Mouse (Mus musculus) stomach, postnatal 0 days (tissue): ENCODE measurements around the gene Ccnb3. TPM values are rescaled to one million over a fixed set of nuclear protein-coding genes. Genes with fewer than 3 reads are reported as not detected.
"Not testable (repeated sequence)": the region's sequence is repeated elsewhere in the genome, so short reads cannot be mapped to it uniquely, and the experiment has no call there.

Experiments
- ATAC-seq: fragments of 200-750 bp; cut with Nextera tagmentation; 2 replicates; pipeline ENCODE4 v1.8.0; 2017; ENCODE audit not compliant: low FRiP score, low TSS enrichment
- DNase-seq: peaks from one replicate; pipeline ENCODE4 v3.0.0-alpha.2; 2016; ENCODE audit warnings: low spot score
- H3K27ac ChIP-seq: fragments of 300-500 bp; sonication (generic); replicated peaks from 2 replicates; pipeline ENCODE4 v1.5.1; 2014; ENCODE audit warnings: mild to moderate bottlenecking, control low read depth
- H3K27me3 ChIP-seq: fragments of 300-500 bp; sonication (generic); 2 replicates; pipeline ENCODE4 v1.6.1; 2014; ENCODE audit warnings: low read length; ENCODE audit not compliant: control insufficient read depth, insufficient read depth
- H3K36me3 ChIP-seq: fragments of 300-500 bp; sonication (generic); 2 replicates; pipeline ENCODE4 v1.6.1; 2014; ENCODE audit warnings: low read length, mixed read lengths; ENCODE audit not compliant: control insufficient read depth, insufficient read depth
- H3K4me1 ChIP-seq: fragments of 300-500 bp; sonication (generic); replicated peaks from 2 replicates; pipeline ENCODE4 v1.6.1; 2014; ENCODE audit warnings: antibody characterized with exemption; ENCODE audit not compliant: control insufficient read depth, insufficient read depth
- H3K4me2 ChIP-seq: fragments of 300-500 bp; sonication (generic); replicated peaks from 2 replicates; pipeline ENCODE4 v1.6.1; 2014; ENCODE audit warnings: low read depth, mild to moderate bottlenecking, control low read depth, moderate library complexity
- H3K4me3 ChIP-seq: fragments of 300-500 bp; sonication (generic); 2 replicates; pipeline ENCODE4 v1.5.1; 2014; ENCODE audit warnings: low read depth, low read length, control low read depth
- H3K9ac ChIP-seq: fragments of 300-500 bp; sonication (generic); 2 replicates; pipeline ENCODE4 v1.6.1; 2014; ENCODE audit warnings: mild to moderate bottlenecking, low read length, control low read depth, mixed read lengths
- H3K9me3 ChIP-seq: fragments of 300-500 bp; sonication (generic); 2 replicates; pipeline ENCODE4 v1.6.1; 2016; ENCODE audit warnings: low read length; ENCODE audit not compliant: control insufficient read depth
- CTCF ChIP-seq: IDR thresholded peaks from 2 replicates; pipeline ENCODE4 v1.5.1; 2016; ENCODE audit warnings: antibody characterized with exemption, low read depth, mild to moderate bottlenecking, moderate library complexity
- EP300 ChIP-seq: optimal IDR thresholded peaks from 2 replicates; pipeline ENCODE3; 2016; ENCODE audit warnings: antibody characterized with exemption
- WGBS: fragments of 180-500 bp; shearing (Covaris S2); extraction: QIAGEN DNeasy Blood & Tissue Kit; methylation state at CpG from one replicate; pipeline ENCODE4 v1.1.7; 2014; 5-methylcytosine and 5-hydroxymethylcytosine counted together
- polyA plus RNA-seq: library from polyadenylated mRNA; unstranded; fragments of >200 nt; fragmentation: Nextera tagmentation; extraction: Ambion mirVana; gene quantifications from 2 replicates; pipeline ENCODE4 v1.2.1, GENCODE M21; 2015

Ccnb3 gene
- polyA plus RNA-seq, 1 experiment from 2014 or later, result not detected

- TF ChIP-seq EP300, result no peak
- no peak for TF ChIP-seq CTCF
- no peak for DNase-seq
Observed at GRCm38 (mm10) chrX:7064109-7064508, 22.7 kb upstream of the Ccnb3 start.

DNA sequence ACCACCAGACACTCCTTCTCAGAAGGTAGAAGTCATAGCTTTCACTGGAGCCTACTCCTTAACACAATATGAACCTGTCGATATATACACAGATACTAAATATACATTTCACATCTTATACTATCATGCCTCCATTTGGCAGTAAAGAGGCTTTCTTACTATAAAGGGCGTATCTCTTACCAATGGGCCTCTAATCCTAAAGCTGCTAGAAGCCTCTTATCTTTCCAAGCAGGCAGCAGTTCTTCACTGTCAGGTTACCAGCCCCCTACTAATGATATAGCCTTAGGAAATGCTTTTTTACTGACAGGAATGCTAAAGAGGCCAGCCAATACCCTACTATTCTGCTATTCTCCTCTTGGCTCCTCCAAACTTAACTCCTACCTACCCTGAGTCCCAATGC is 16.2 kb upstream of the Ccnb3 start:
- Histone ChIP-seq H3K9ac (no peak overlapping the region), H3K9me3 (no peaks in the 10 kb centered on the region), H3K4me2 (no peak overlapping the region), H3K4me1 (no peaks in the 10 kb centered on the region), H3K36me3 (no peaks in the 10 kb centered on the region), H3K4me3 (no peak overlapping the region), H3K27ac (no peak overlapping the region), H3K27me3 (no peaks in the 10 kb centered on the region)
- DNase-seq (no peak), ATAC-seq (no peak)
- TF ChIP-seq CTCF, result no peak
- 66% methylated on average over 2 of the region's 2 CpGs for WGBS

More at GRCm38 (mm10) chrX:7064109-7064508, 22.7 kb upstream of the Ccnb3 start:
- ATAC-seq, result no peak
- Histone ChIP-seq H3K4me1 (no peaks in the 10 kb centered on the region), H3K4me2 (no peak overlapping the region), H3K27me3 (no peaks in the 10 kb centered on the region), H3K27ac (no peak overlapping the region), H3K9ac (no peak overlapping the region), H3K9me3 (no peaks in the 10 kb centered on the region), H3K36me3 (no peaks in the 10 kb centered on the region), H3K4me3 (no peak overlapping the region)

DNA sequence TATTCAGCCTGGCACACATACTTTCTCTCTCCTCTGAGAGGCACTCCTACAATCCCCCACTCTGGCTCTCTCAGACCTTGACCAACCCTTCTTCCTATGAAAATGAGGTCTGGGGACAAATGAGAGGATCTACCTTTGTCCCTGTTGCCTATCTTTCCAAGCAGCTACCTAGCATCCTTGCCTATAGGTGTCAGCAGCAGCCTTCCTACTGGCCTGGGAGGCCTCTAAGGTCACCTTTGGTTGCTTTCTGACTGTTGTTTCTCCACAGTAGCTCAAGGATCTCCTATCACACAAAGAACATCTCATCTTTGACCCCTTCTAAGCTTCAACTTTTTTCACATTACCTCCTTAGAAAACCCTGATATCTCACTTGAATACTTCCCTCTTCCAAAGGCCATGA is 15.6 kb upstream of the Ccnb3 start:
- ATAC-seq (no peak), DNase-seq (no peak)
- Histone ChIP-seq H3K27ac (no peak overlapping the region), H3K4me3 (no peak overlapping the region), H3K9ac (no peak overlapping the region), H3K4me1 (no peaks in the 10 kb centered on the region), H3K4me2 (no peak overlapping the region), H3K9me3 (no peaks in the 10 kb centered on the region), H3K27me3 (no peaks in the 10 kb centered on the region), H3K36me3 (no peaks in the 10 kb centered on the region)
- TF ChIP-seq CTCF (no peak), EP300 (no peak)

- whole genome bisulfite sequencing, result 90% methylated on average over 3 of the region's 4 CpGs
- not testable (repeated sequence) for DNase-seq, H3K27me3 ChIP-seq, H3K9ac ChIP-seq, H3K4me3 ChIP-seq, H3K36me3 ChIP-seq, H3K4me2 ChIP-seq, H3K9me3 ChIP-seq, H3K27ac ChIP-seq, ATAC-seq, H3K4me1 ChIP-seq
Observed at GRCm38 (mm10) chrX:6983916-6984315, 57.5 kb downstream of the Ccnb3 start.

- H3K4me3 ChIP-seq, result no peak overlapping the region
- no peak for ATAC-seq
- WGBS, result 36% methylated on average over 1 of the region's 1 CpGs
- no peaks in the 10 kb centered on the region for H3K4me1 ChIP-seq
- TF ChIP-seq CTCF (no peak), EP300 (no peak)
- no peaks in the 10 kb centered on the region for H3K36me3 ChIP-seq
- no peak overlapping the region for H3K4me2 ChIP-seq
- H3K9ac ChIP-seq, result no peak overlapping the region
- no peak for DNase-seq
- H3K27me3 ChIP-seq, result no peaks in the 10 kb centered on the region
- H3K9me3 ChIP-seq, result no peaks in the 10 kb centered on the region
- no peak overlapping the region for H3K27ac ChIP-seq
Observed at GRCm38 (mm10) chrX:6971956-6972355, 69.5 kb downstream of the Ccnb3 start.

DNA sequence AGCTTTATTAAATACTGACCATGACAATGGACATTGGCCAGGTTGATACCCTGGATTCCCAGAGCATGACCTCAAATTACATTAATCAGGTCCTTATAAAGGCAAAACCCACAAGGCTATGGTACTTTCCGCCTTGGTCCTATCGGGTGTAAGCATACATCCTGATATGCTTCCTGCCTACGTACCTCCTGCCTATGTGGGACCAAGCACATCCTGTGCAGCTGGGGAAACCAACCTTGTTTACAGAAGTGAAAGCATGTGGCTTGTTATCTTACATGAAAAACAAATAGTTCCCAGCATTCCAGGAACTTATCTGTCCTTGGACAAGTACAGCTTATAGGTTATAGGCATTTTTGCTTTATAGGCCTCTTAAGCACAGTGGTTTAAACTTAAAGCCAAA is 72.8 kb downstream of the Ccnb3 start:
- ATAC-seq, result peak; percentile 71; the same call in 1 of the 2 replicates
- Histone ChIP-seq H3K9me3 (no peaks in the 10 kb centered on the region), H3K36me3 (no peaks in the 10 kb centered on the region), H3K27me3 (no peaks in the 10 kb centered on the region), H3K4me3 (no peak overlapping the region), H3K27ac (no peak overlapping the region), H3K9ac (no peak overlapping the region), H3K4me2 (no peak overlapping the region), H3K4me1 (no peaks in the 10 kb centered on the region)
- 70% methylated on average over 3 of the region's 3 CpGs for WGBS
- TF ChIP-seq CTCF (no peak), EP300 (no peak)
- DNase-seq, result no peak

Other genes with a start within 250 kb of the Ccnb3 start
- 0.04 and 0.08 TPM in 2 replicates for gene Akap4, start 25.9 kb upstream of the Ccnb3 start, polyA plus RNA-seq